Mouse (Mus musculus) Patski (cell line): ENCODE data around the gene Sirt4. TPM values are rescaled to one million over a fixed set of nuclear protein-coding genes. Genes with fewer than 3 reads are reported as not detected.

Experiments used
- ATAC-seq: fragments of 100-300 bp; one replicate; pipeline ENCODE4 v1.8.0; 2021
- CTCF ChIA-PET: fragments of 350-600 bp; sonication (Branson Sonifier 250); formaldehyde crosslinking; loops from one replicate; lab custom pipeline; 2022; ENCODE audit warnings: inconsistent platforms; lab: Charles Lee
- POLR2A ChIA-PET: fragments of 350-600 bp; sonication (Branson Sonifier 250); formaldehyde crosslinking; loops from one replicate; lab custom pipeline; 2022; ENCODE audit warnings: antibody characterized with exemption, inconsistent platforms; lab: Charles Lee
- DNase-seq: peaks from one replicate; pipeline ENCODE4 v3.0.0-alpha.2; 2011; ENCODE audit warnings: low read depth, low spot score
- H3K27me3 ChIP-seq: fragments of 371-371 bp; one replicate; pipeline ENCODE4 v1.5.1; 2021
- CTCF ChIP-seq: fragments of 100-300 bp; IDR thresholded peaks from one replicate; pipeline ENCODE4 v1.5.1; 2021
- in situ Hi-C: fragments of 300-500 bp; cut with MboI; formaldehyde crosslinking; loops from 3 replicates; pipeline ENCODE4 v1.11.1; 2018; ENCODE audit warnings: low pct_unique_long_range_greater_than_20kb, mixed read lengths
- polyA plus RNA-seq: library from polyadenylated mRNA; unstranded; gene quantifications from one replicate; pipeline ENCODE4 v1.2.3, GENCODE M21; 2021

The Sirt4 gene
- polyA plus RNA-seq, 1 experiment from 2014 or later = 34.6 TPM

- TF ChIP-seq CTCF = no peak
- ChIA-PET POLR2A (interaction anchor here (0.6 kb wide), 2 partner anchors 121 to 229 kb away, joined by 3 to 5 read pairs; no protein-coding TSS in a partner anchor), CTCF (interaction anchor here (0.9 to 1.8 kb wide), 4 partner anchors 9 to 71 kb away, joined by 3 to 6 read pairs (median 4); no protein-coding TSS in a partner anchor)
- H3K27me3 ChIP-seq = peaks cover 4% of the 10 kb centered on the region
- DNase-seq (no peak), ATAC-seq (no peak)
- in situ Hi-C loops = no loop called here
Measured at GRCm38 (mm10) chr5:115431061-115431897, 53.2 kb downstream of the Sirt4 start.

DNA sequence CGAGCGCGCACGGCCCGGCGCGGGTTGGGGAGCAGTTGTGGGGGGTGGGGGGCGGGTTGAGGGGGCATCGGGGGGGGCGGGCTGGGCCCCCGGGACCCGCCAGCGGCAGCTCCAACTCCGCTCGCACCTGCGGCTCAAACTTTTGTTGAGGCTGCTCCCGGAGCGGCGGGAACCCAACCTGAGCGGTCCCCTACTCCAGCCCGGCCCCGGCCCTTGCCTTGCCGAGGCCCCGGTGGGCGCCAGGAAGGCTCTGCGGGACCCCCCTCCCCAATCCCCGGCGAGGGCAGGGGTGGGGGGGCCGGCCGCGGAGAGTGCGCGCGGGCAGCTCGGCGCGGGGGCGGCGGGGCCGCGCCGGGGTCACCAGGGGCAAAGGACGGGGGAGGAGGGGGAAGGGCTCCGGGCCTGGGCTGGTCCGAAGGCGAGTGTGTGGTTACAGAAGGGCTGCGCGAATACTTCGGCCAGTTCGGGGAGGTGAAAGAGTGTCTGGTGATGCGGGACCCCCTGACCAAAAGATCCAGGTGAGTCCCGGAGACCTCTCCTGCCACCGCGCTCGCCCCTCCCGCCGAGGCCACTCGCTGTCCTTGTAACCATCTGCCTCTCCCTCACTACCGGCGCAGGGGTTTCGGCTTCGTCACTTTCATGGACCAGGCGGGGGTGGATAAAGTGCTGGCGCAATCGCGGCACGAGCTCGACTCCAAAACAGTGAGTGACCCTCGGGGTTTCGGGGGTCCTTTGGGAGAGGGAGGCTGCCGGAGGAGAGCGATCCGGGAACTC, 54.2 kb downstream of the Sirt4 start:
- peaks cover 4% of the 10 kb centered on the region for H3K27me3 ChIP-seq
- no peak for TF ChIP-seq CTCF
- CTCF ChIA-PET = interaction anchor here (1.3 kb wide), 1 partner anchor 14 kb away, joined by 4 read pairs; no protein-coding TSS in a partner anchor
- POLR2A ChIA-PET = no interaction called here
- DNase-seq = no peak
- no peak for ATAC-seq
- in situ Hi-C loops = no loop called here

GRCm38 (mm10) chr5:115429359-115430186, 55.0 kb downstream of the Sirt4 start, which contains the start of gene Msi1:
Msi1 (plus strand) TSS chr5:115429599.
- ChIA-PET CTCF (no interaction called here), POLR2A (no interaction called here)
- in situ Hi-C loops = no loop called here
- ATAC-seq = peak; percentile 49
- no peak for DNase-seq
- H3K27me3 ChIP-seq = peaks cover 4% of the 10 kb centered on the region
- TF ChIP-seq CTCF = no peak

GRCm38 (mm10) chr5:115428831-115429358, 55.6 kb downstream of the Sirt4 start:
- ATAC-seq (peak; percentile 5), DNase-seq (no peak)
- TF ChIP-seq CTCF = no peak
- POLR2A ChIA-PET = no interaction called here
- in situ Hi-C loops = no loop called here
- CTCF ChIA-PET = no interaction called here
- H3K27me3 ChIP-seq = peaks cover 4% of the 10 kb centered on the region

Other genes starting within 250 kb of the Sirt4 start
- 123 TPM for gene Pop5, start 248.9 kb downstream of the Sirt4 start, polyA plus RNA-seq
- gene Rnf10, start 211.8 kb downstream of the Sirt4 start, polyA plus RNA-seq = 286 TPM
- 49.9 TPM for gene Coq5, start 205.1 kb downstream of the Sirt4 start, polyA plus RNA-seq
- gene Dynll1, start 183.7 kb downstream of the Sirt4 start, polyA plus RNA-seq = 704 TPM
- 137 TPM for gene Srsf9, start 157.5 kb downstream of the Sirt4 start, polyA plus RNA-seq
- gene Gatc, start 143.5 kb downstream of the Sirt4 start, polyA plus RNA-seq = 23.5 TPM
- gene Triap1, start 143.5 kb downstream of the Sirt4 start, polyA plus RNA-seq = 46.1 TPM
- 1,264 TPM for gene Cox6a1, start 135.7 kb downstream of the Sirt4 start, polyA plus RNA-seq
- gene Msi1, start 55.1 kb downstream of the Sirt4 start, polyA plus RNA-seq = 22.2 TPM
- gene Pla2g1b, start 18.5 kb downstream of the Sirt4 start, polyA plus RNA-seq = not detected
- 136 TPM for gene Pxn, start 22.0 kb upstream of the Sirt4 start, polyA plus RNA-seq
- 1,079 TPM for gene Rplp0, start 74.7 kb upstream of the Sirt4 start, polyA plus RNA-seq
- 97.6 TPM for gene Gcn1l1, start 80.5 kb upstream of the Sirt4 start, polyA plus RNA-seq
- gene Rab35, start 147.2 kb upstream of the Sirt4 start, polyA plus RNA-seq = 107 TPM
- gene Bicdl1, start 246.9 kb upstream of the Sirt4 start, polyA plus RNA-seq = 30.8 TPM